Mouse (Mus musculus) frontal cortex, postnatal 14 days (tissue): ENCODE data around the gene Gm4340.
"Not testable (repeated sequence)": the region's sequence is repeated elsewhere in the genome, so short reads cannot be mapped to it uniquely, and the experiment has no call there.

Experiments
- DNase-seq, 2 experiments: peaks; one replicate each; pipeline ENCODE4 v3.0.0; 2022; ENCODE audit warnings: low spot score in 2 of 2

Gene Gm4340

GRCm38 (mm10) chr10:104193742-104194141, at the start of gene Gm4340:
Gm4340 (plus strand) TSS chr10:104194042.
- DNase-seq, result not testable (repeated sequence)

DNA sequence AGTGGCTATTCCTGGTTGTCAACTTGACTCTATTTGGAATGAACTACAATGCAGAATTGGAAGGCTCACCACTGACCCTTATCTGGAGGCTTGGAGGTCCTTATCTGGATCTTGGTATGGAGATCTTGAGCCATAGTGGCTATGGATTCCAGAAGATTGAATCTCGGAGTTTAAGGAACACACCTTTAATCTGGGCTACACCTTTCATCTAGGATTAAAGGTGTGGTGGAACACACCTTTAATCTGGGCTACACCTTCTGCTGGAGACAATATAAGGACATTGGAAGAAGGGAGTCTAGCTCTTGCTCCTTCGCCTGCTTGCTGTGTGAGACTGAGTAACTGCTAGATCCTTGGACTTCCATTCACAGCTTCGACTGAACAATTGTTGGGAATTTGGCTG, 42.6 kb upstream of the Gm4340 start, which contains the start of gene Gm6763:
Gene Gm6763 (plus strand): TSS at position 301 of the 400 bp plus-strand sequence.
- not testable (repeated sequence) for DNase-seq

DNA sequence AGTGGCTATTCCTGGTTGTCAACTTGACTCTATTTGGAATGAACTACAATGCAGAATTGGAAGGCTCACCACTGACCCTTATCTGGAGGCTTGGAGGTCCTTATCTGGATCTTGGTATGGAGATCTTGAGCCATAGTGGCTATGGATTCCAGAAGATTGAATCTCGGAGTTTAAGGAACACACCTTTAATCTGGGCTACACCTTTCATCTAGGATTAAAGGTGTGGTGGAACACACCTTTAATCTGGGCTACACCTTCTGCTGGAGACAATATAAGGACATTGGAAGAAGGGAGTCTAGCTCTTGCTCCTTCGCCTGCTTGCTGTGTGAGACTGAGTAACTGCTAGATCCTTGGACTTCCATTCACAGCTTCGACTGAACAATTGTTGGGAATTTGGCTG, 34.1 kb upstream of the Gm4340 start, which contains the start of gene Gm8764:
Gene Gm8764 (plus strand): TSS at position 301 of the 400 bp plus-strand sequence.
- not testable (repeated sequence) for DNase-seq

GRCm38 (mm10) chr10:104168215-104168614, 25.6 kb upstream of the Gm4340 start, which contains the start of gene Gm21304:
Gm21304 (plus strand) TSS chr10:104168515.
- DNase-seq, result not testable (repeated sequence)

GRCm38 (mm10) chr10:104176724-104177123, 17.1 kb upstream of the Gm4340 start, which contains the start of gene Gm21312:
Gm21312 (plus strand) TSS chr10:104177024.
- not testable (repeated sequence) for DNase-seq

GRCm38 (mm10) chr10:104185233-104185632, 8.6 kb upstream of the Gm4340 start, which contains the start of gene Gm20765:
Gm20765 (plus strand) TSS chr10:104185533.
- not testable (repeated sequence) for DNase-seq

DNA sequence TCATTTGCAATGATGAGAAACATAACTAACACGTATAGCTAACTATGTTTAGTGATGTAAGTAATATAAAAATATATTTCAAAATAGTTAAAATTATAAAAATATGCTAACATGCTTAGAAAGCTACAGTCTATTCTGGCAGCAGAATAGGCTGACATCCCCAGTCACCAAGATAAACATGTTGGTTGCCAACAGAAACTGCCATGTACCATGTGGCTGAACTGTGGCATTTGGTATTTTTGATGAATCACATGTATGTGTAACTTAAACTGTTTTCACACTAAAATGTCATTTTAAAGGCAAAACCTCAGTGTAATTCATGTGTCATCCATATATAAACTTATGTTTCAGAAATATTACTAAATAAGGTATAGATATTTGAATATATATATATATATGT, 15.8 kb downstream of the Gm4340 start:
- no peak for DNase-seq

DNA sequence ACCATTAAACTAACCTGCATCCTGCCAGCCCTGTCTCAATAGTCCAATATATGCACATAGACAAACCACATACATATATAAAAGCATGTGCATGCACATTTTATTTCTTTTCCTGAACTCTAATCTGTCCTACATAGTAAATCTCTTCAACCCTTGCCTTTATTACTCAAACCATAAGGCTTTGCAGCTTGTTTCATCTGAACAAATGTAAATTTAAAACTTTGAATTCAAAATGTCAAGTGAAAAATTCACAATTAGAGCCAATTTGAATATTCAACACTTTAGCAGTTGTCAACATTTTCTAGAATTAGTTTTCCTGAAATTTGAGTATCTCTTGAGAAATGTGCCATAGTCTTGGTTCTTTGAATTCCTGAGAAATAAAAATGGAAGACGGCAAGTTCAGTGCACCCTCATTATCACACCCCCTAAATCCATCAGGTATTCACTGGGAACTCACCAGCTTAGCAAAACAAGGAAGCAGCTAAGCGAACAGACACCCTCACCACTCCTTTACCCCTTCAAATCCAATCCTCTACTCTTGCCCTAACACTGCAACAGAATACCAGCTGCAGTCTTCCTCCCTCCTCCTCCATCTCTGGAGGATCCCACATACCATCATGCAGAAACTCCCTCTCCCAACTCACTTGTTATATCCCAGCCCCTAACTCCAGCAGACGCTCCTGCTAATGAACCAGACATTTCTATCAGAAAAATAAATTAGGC, 16.6 kb downstream of the Gm4340 start:
- no peak for DNase-seq

GRCm38 (mm10) chr10:104214527-104214926, 20.7 kb downstream of the Gm4340 start:
- DNase-seq, result no peak

GRCm38 (mm10) chr10:104220303-104221021, 26.6 kb downstream of the Gm4340 start:
- no peak for DNase-seq
